Mouse (Mus musculus): ENCODE data around the gene Akap2. TPM values are rescaled to one million over a fixed set of nuclear protein-coding genes. Genes with fewer than 3 reads are reported as not detected.

The Akap2 gene
- total and polyA plus RNA-seq, 3 experiments = 0.05 TPM; not detected in 2

- H3K36me3 ChIP-seq (replicated peaks) = no peaks in the 10 kb centered on the region
- no peak for TF ChIP-seq CTCF (IDR thresholded peaks at IDR 0.05; ENCODE audit: low read depth, low read length)
- no peak for TF ChIP-seq POLR2AphosphoS5 (IDR thresholded peaks at IDR 0.05; ENCODE audit: insufficient replicate concordance, low read depth, low read length)
- TF ChIP-seq GATA2 (IDR thresholded peaks at IDR 0.05; ENCODE audit: borderline replicate concordance, low read depth, low read length) = no peak
- no peak for TF ChIP-seq TAL1 (conservative IDR thresholded peaks at IDR 0.05; ENCODE audit: low read depth, low read length)
- TF ChIP-seq GATA1 (IDR thresholded peaks at IDR 0.05; ENCODE audit: borderline replicate concordance, low read length) = no peak
- H3K27me3 ChIP-seq (ENCODE audit: insufficient read depth, low read length) = no peaks in the 10 kb centered on the region
- ATAC-seq (ENCODE audit: extremely low read depth, insufficient number of reproducible peaks, low FRiP score, poor library complexity, severe bottlenecking) (no peak), DNase-seq (ENCODE audit: low spot score) (no peak)
- H3K4me1 ChIP-seq (ENCODE audit: insufficient read depth, low read depth, low read length) = no peaks in the 10 kb centered on the region
- no peak overlapping the region for H3K4me3 ChIP-seq (ENCODE audit: low read depth, low read length)
- peaks cover 77% of the 10 kb centered on the region for H3K9me3 ChIP-seq (replicated peaks)
Measured at GRCm38 (mm10) chr4:57728611-57729183, 11.2 kb downstream of the Akap2 start.

- peaks cover 77% of the 10 kb centered on the region for H3K9me3 ChIP-seq (replicated peaks)
- no peak for ATAC-seq (ENCODE audit: extremely low read depth, insufficient number of reproducible peaks, low FRiP score, poor library complexity, severe bottlenecking)
- no peaks in the 10 kb centered on the region for H3K36me3 ChIP-seq (replicated peaks)
- no peak overlapping the region for H3K4me3 ChIP-seq (ENCODE audit: low read depth, low read length)
- no peak for DNase-seq (ENCODE audit: low spot score)
- no peaks in the 10 kb centered on the region for H3K27me3 ChIP-seq (ENCODE audit: insufficient read depth, low read length)
- TF ChIP-seq TAL1 (conservative IDR thresholded peaks at IDR 0.05; ENCODE audit: low read depth, low read length) = no peak
- TF ChIP-seq POLR2AphosphoS5 (IDR thresholded peaks at IDR 0.05; ENCODE audit: insufficient replicate concordance, low read depth, low read length) = no peak
- no peak for TF ChIP-seq GATA2 (IDR thresholded peaks at IDR 0.05; ENCODE audit: borderline replicate concordance, low read depth, low read length)
- TF ChIP-seq GATA1 (IDR thresholded peaks at IDR 0.05; ENCODE audit: borderline replicate concordance, low read length) = no peak
- TF ChIP-seq CTCF (IDR thresholded peaks at IDR 0.05; ENCODE audit: low read depth, low read length) = no peak
- H3K4me1 ChIP-seq (ENCODE audit: insufficient read depth, low read depth, low read length) = no peaks in the 10 kb centered on the region
Measured at GRCm38 (mm10) chr4:57730047-57730446, 12.6 kb downstream of the Akap2 start.

GRCm38 (mm10) chr4:57730801-57731598 lies 13.5 kb downstream of the Akap2 start:
- no peaks in the 10 kb centered on the region for H3K36me3 ChIP-seq (replicated peaks)
- DNase-seq (ENCODE audit: low spot score) = no peak
- H3K4me3 ChIP-seq (ENCODE audit: low read depth, low read length) = no peak overlapping the region
- TF ChIP-seq GATA2 (IDR thresholded peaks at IDR 0.05; ENCODE audit: borderline replicate concordance, low read depth, low read length) (no peak), GATA1 (IDR thresholded peaks at IDR 0.05; ENCODE audit: borderline replicate concordance, low read length) (no peak), CTCF (IDR thresholded peaks at IDR 0.05; ENCODE audit: low read depth, low read length) (no peak), POLR2AphosphoS5 (IDR thresholded peaks at IDR 0.05; ENCODE audit: insufficient replicate concordance, low read depth, low read length) (no peak), TAL1 (conservative IDR thresholded peaks at IDR 0.05; ENCODE audit: low read depth, low read length) (no peak)
- H3K27me3 ChIP-seq (ENCODE audit: insufficient read depth, low read length) = no peaks in the 10 kb centered on the region
- no peak for ATAC-seq (ENCODE audit: extremely low read depth, insufficient number of reproducible peaks, low FRiP score, poor library complexity, severe bottlenecking)
- peaks cover 79% of the 10 kb centered on the region for H3K9me3 ChIP-seq (replicated peaks)
- no peaks in the 10 kb centered on the region for H3K4me1 ChIP-seq (ENCODE audit: insufficient read depth, low read depth, low read length)

- peaks cover 80% of the 10 kb centered on the region for H3K9me3 ChIP-seq (replicated peaks)
- no peak for TF ChIP-seq TAL1 (conservative IDR thresholded peaks at IDR 0.05; ENCODE audit: low read depth, low read length)
- TF ChIP-seq GATA2 (IDR thresholded peaks at IDR 0.05; ENCODE audit: borderline replicate concordance, low read depth, low read length) = no peak
- no peak for TF ChIP-seq CTCF (IDR thresholded peaks at IDR 0.05; ENCODE audit: low read depth, low read length)
- no peak for TF ChIP-seq POLR2AphosphoS5 (IDR thresholded peaks at IDR 0.05; ENCODE audit: insufficient replicate concordance, low read depth, low read length)
- TF ChIP-seq GATA1 (IDR thresholded peaks at IDR 0.05; ENCODE audit: borderline replicate concordance, low read length) = no peak
- DNase-seq (ENCODE audit: low spot score) = no peak
- H3K27me3 ChIP-seq (ENCODE audit: insufficient read depth, low read length) = no peaks in the 10 kb centered on the region
- H3K36me3 ChIP-seq (replicated peaks) = no peaks in the 10 kb centered on the region
- no peaks in the 10 kb centered on the region for H3K4me1 ChIP-seq (ENCODE audit: insufficient read depth, low read depth, low read length)
- H3K4me3 ChIP-seq (ENCODE audit: low read depth, low read length) = no peak overlapping the region
- no peak for ATAC-seq (ENCODE audit: extremely low read depth, insufficient number of reproducible peaks, low FRiP score, poor library complexity, severe bottlenecking)
Measured at GRCm38 (mm10) chr4:57732351-57732750, 14.9 kb downstream of the Akap2 start.

GRCm38 (mm10) chr4:57733445-57733844 lies 16.0 kb downstream of the Akap2 start:
- Histone ChIP-seq H3K4me1 (ENCODE audit: insufficient read depth, low read depth, low read length) (no peaks in the 10 kb centered on the region), H3K4me3 (ENCODE audit: low read depth, low read length) (no peak overlapping the region), H3K27me3 (ENCODE audit: insufficient read depth, low read length) (no peaks in the 10 kb centered on the region), H3K9me3 (replicated peaks) (peaks cover 82% of the 10 kb centered on the region), H3K36me3 (replicated peaks) (no peaks in the 10 kb centered on the region)
- DNase-seq (ENCODE audit: low spot score) = no peak
- no peak for ATAC-seq (ENCODE audit: extremely low read depth, insufficient number of reproducible peaks, low FRiP score, poor library complexity, severe bottlenecking)
- TF ChIP-seq TAL1 (conservative IDR thresholded peaks at IDR 0.05; ENCODE audit: low read depth, low read length) (no peak), GATA1 (IDR thresholded peaks at IDR 0.05; ENCODE audit: borderline replicate concordance, low read length) (no peak), CTCF (IDR thresholded peaks at IDR 0.05; ENCODE audit: low read depth, low read length) (no peak), POLR2AphosphoS5 (IDR thresholded peaks at IDR 0.05; ENCODE audit: insufficient replicate concordance, low read depth, low read length) (no peak), GATA2 (IDR thresholded peaks at IDR 0.05; ENCODE audit: borderline replicate concordance, low read depth, low read length) (no peak)

- Histone ChIP-seq H3K36me3 (replicated peaks) (no peaks in the 10 kb centered on the region), H3K27me3 (ENCODE audit: insufficient read depth, low read length) (no peaks in the 10 kb centered on the region), H3K9me3 (replicated peaks) (peaks cover 69% of the 10 kb centered on the region), H3K4me3 (ENCODE audit: low read depth, low read length) (no peak overlapping the region), H3K4me1 (ENCODE audit: insufficient read depth, low read depth, low read length) (no peaks in the 10 kb centered on the region)
- TF ChIP-seq GATA1 (IDR thresholded peaks at IDR 0.05; ENCODE audit: borderline replicate concordance, low read length) (no peak), TAL1 (conservative IDR thresholded peaks at IDR 0.05; ENCODE audit: low read depth, low read length) (no peak), POLR2AphosphoS5 (IDR thresholded peaks at IDR 0.05; ENCODE audit: insufficient replicate concordance, low read depth, low read length) (no peak), GATA2 (IDR thresholded peaks at IDR 0.05; ENCODE audit: borderline replicate concordance, low read depth, low read length) (no peak), CTCF (IDR thresholded peaks at IDR 0.05; ENCODE audit: low read depth, low read length) (no peak)
- ATAC-seq (ENCODE audit: extremely low read depth, insufficient number of reproducible peaks, low FRiP score, poor library complexity, severe bottlenecking) (no peak), DNase-seq (ENCODE audit: low spot score) (no peak)
Measured at GRCm38 (mm10) chr4:57735426-57735825, 18.0 kb downstream of the Akap2 start.
